Mouse (Mus musculus) splenic B cell, adult 2 months (primary cell): ENCODE data around the gene Ecel1.

ENCODE experiments used
- DNase-seq: peaks from one replicate; pipeline ENCODE4 v3.0.0-alpha.2; 2011; ENCODE audit warnings: low read depth, low spot score
- H3K27me3 ChIP-seq: 2 replicates; pipeline ENCODE4 v1.6.1; 2012; ENCODE audit warnings: mild to moderate bottlenecking, low read length, moderate library complexity, mixed read lengths; ENCODE audit not compliant: control insufficient read depth, poor library complexity, insufficient read depth, severe bottlenecking
- H3K36me3 ChIP-seq: 2 replicates; pipeline ENCODE4 v1.6.1; 2012; ENCODE audit warnings: mild to moderate bottlenecking, low read length, moderate library complexity, mixed read lengths; ENCODE audit not compliant: control insufficient read depth, poor library complexity, insufficient read depth, severe bottlenecking

Gene Ecel1

GRCm38 (mm10) chr1:87156199-87156587, at the start of gene Ecel1:
Gene Ecel1 (minus strand): TSS chr1:87156521.
- DNase-seq, result no peak
- H3K36me3 ChIP-seq, result no peaks in the 10 kb centered on the region
- H3K27me3 ChIP-seq, result no peaks in the 10 kb centered on the region

GRCm38 (mm10) chr1:87205502-87205901, 49.2 kb upstream of the Ecel1 start:
- no peak for DNase-seq
- H3K27me3 ChIP-seq, result no peaks in the 10 kb centered on the region
- H3K36me3 ChIP-seq, result no peaks in the 10 kb centered on the region

- Histone ChIP-seq H3K27me3 (no peaks in the 10 kb centered on the region), H3K36me3 (no peaks in the 10 kb centered on the region)
- DNase-seq, result no peak
Observed at GRCm38 (mm10) chr1:87205038-87205437, 48.7 kb upstream of the Ecel1 start.

DNA sequence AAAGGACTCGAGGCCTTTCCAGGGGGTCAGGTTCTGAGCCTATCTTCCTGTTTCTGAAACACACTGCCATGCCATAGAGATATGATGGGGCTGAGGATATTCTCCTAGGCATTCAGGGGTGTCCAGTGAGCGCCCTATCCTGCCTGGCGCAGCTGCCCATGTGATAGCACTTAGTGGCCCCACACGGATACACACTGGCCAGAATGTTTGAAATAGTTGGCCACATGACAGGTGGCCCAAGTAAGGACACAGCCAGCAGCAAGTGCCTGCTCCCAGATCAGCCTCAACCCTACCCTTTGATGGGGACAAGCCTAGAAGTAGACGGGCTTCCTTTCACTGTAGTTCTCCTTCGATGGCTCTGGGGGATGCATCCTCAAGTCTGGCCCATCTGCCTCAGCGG, 48.1 kb upstream of the Ecel1 start, which contains the start of gene Chrng:
TSS of gene Chrng (plus strand) at position 193 of the 400 bp plus-strand sequence.
- H3K27me3 ChIP-seq, result no peaks in the 10 kb centered on the region
- DNase-seq, result no peak
- no peaks in the 10 kb centered on the region for H3K36me3 ChIP-seq

GRCm38 (mm10) chr1:87203779-87204178, 47.5 kb upstream of the Ecel1 start:
- no peaks in the 10 kb centered on the region for H3K27me3 ChIP-seq
- DNase-seq, result no peak

GRCm38 (mm10) chr1:87201848-87202247, 45.5 kb upstream of the Ecel1 start:
- no peak for DNase-seq
- no peaks in the 10 kb centered on the region for H3K36me3 ChIP-seq
- no peaks in the 10 kb centered on the region for H3K27me3 ChIP-seq

More at GRCm38 (mm10) chr1:87203779-87204178, 47.5 kb upstream of the Ecel1 start:
- no peaks in the 10 kb centered on the region for H3K36me3 ChIP-seq

- H3K27me3 ChIP-seq, result no peaks in the 10 kb centered on the region
- no peaks in the 10 kb centered on the region for H3K36me3 ChIP-seq
- no peak for DNase-seq
Observed at GRCm38 (mm10) chr1:87200811-87201210, 44.5 kb upstream of the Ecel1 start.

GRCm38 (mm10) chr1:87198119-87199065, 42.1 kb upstream of the Ecel1 start:
- Histone ChIP-seq H3K27me3 (no peaks in the 10 kb centered on the region), H3K36me3 (no peaks in the 10 kb centered on the region)
- DNase-seq, result no peak

GRCm38 (mm10) chr1:87197296-87197695, 41.0 kb upstream of the Ecel1 start:
- Histone ChIP-seq H3K36me3 (no peaks in the 10 kb centered on the region), H3K27me3 (no peaks in the 10 kb centered on the region)
- no peak for DNase-seq

DNA sequence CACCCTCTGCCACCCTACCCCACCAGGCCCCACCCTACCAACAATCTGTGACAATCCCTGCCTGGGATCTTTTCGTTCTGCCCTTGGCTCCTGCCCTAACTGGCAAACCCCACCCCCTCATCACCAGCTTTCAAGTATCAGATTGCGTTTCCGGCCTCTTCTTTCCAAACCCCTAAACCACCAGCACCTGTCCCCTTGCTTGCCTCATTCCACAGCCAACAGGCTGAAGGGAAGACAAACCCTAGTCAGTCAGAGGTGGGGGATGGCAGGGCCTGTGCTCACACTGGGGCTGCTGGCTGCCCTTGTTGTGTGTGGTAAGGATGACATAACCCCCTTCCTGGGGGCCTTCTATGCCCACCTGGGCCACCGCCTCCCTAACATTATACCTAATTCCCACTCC, 34.1 kb upstream of the Ecel1 start, which contains the start of gene Chrnd:
TSS of gene Chrnd (plus strand) at position 179 of the 400 bp plus-strand sequence.
- Histone ChIP-seq H3K27me3 (no peaks in the 10 kb centered on the region; the same call in 1 of the 2 replicates), H3K36me3 (no peaks in the 10 kb centered on the region)
- DNase-seq, result no peak

DNA sequence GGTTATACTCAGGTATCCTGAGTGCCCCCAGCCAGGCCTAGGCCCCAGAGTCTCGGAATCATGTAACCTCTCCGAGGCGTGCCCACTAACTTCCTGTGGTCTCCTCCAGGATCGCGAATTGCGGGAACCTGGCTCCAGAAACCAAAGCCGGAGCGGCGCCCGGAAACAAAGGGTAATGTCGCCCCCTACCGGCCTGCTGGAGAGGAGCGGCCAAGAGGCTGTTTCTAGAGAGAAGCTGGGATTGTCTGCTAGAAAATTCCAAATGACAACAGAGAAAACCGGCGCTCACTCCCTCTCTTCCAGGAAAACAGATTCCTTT, 30.7 kb upstream of the Ecel1 start:
- no peaks in the 10 kb centered on the region; the same call in 1 of the 2 replicates for H3K27me3 ChIP-seq
- H3K36me3 ChIP-seq, result no peaks in the 10 kb centered on the region
- peak; percentile 72 for DNase-seq

DNA sequence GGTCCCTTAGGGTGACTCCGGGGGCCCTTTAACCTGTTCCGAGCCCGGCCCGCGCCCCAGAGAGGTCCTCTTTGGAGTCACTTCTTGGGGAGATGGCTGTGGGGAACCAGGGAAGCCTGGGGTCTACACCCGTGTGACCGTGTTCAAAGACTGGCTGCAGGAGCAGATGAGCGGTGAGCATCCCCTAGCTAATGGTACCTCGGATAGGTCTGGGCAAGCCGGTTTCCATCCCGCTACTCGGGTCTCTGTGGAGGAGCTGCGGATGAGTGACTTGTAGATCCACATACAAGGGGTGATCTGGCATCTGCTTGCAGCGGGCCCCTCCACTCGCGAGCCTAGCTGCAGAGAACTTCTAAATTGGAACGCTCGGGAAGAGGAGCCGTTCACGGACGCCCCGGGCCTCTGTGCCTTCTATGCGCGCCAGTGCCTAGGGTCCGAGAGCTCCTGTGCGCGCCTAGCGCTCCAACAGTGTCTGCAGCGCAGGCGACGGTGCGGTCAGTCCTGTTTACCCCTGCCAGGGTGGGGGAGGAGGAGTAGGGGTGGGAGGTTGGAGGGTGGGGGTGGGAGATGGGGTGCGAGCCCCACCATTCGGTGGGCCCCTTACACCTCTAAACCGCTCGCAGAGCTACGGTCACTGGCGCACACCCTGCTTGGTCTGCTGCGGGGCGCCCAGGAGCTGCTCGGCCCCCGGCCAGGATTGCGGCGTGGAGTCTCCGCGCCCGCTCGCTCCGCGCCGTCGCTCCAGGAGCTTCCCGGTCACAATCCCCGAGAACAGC, 30.1 kb upstream of the Ecel1 start:
- peak; percentile 13 for DNase-seq
- no peaks in the 10 kb centered on the region for H3K36me3 ChIP-seq
- no peaks in the 10 kb centered on the region; the same call in 1 of the 2 replicates for H3K27me3 ChIP-seq

- DNase-seq, result peak; percentile 25
- H3K27me3 ChIP-seq, result no peaks in the 10 kb centered on the region; the same call in 1 of the 2 replicates
Observed at GRCm38 (mm10) chr1:87185526-87185925, 29.2 kb upstream of the Ecel1 start.

GRCm38 (mm10) chr1:87184751-87185139, 28.4 kb upstream of the Ecel1 start:
- DNase-seq, result peak; percentile 83
- H3K36me3 ChIP-seq, result no peaks in the 10 kb centered on the region
- H3K27me3 ChIP-seq, result no peaks in the 10 kb centered on the region; the same call in 1 of the 2 replicates

More at GRCm38 (mm10) chr1:87185526-87185925, 29.2 kb upstream of the Ecel1 start:
- H3K36me3 ChIP-seq, result no peaks in the 10 kb centered on the region
